Mouse (Mus musculus) small intestine, adult 2 months (tissue): ENCODE measurements around the gene Lmod1.

Source experiments
- CTCF ChIP-seq: fragments of 200-500 bp; IDR thresholded peaks from 2 replicates; pipeline ENCODE4 v1.5.1; 2012; ENCODE audit warnings: low read depth, mild to moderate bottlenecking, control low read depth, inconsistent platforms, low read length, moderate library complexity, mixed read lengths; ENCODE audit not compliant: insufficient replicate concordance, insufficient read length; ENCODE audit errors: extremely low read depth
- POLR2A ChIP-seq: fragments of 200-500 bp; IDR thresholded peaks from 2 replicates; pipeline ENCODE4 v1.6.1; 2012; ENCODE audit warnings: low read depth, mild to moderate bottlenecking, control low read depth, inconsistent platforms, low read length, moderate library complexity

- no peak for TF ChIP-seq CTCF
- no peak for TF ChIP-seq POLR2A
These were observed 13.3 kb upstream of the Lmod1 start for GRCm38 (mm10) chr1:135311356-135311755.
